Mouse (Mus musculus): Measurements from ENCODE around the gene Zfp637. TPM values are rescaled to one million over a fixed set of nuclear protein-coding genes. Genes with fewer than 3 reads are reported as not detected.
"Not testable (repeated sequence)": the region's sequence is repeated elsewhere in the genome, so short reads cannot be mapped to it uniquely, and the experiment has no call there.

Zfp637 gene
- polyA plus RNA-seq, 1 experiment from 2014 or later: 216 TPM

- H3K9me3 ChIP-seq: no peaks in the 10 kb centered on the region
- 83% methylated on average over 14 of the region's 14 CpGs for WGBS
- no peak overlapping the region for H3K27ac ChIP-seq (replicated peaks)
- peaks cover 4% of the 10 kb centered on the region; the same call in 1 of the 2 replicates for H3K36me3 ChIP-seq
- H3K4me1 ChIP-seq: no peaks in the 10 kb centered on the region
- no peaks in the 10 kb centered on the region for H3K27me3 ChIP-seq
- no peak overlapping the region for H3K4me2 ChIP-seq (replicated peaks)
- no peak for ATAC-seq (replicated peaks)
- H3K9ac ChIP-seq (replicated peaks): no peak overlapping the region
- H3K4me3 ChIP-seq: no peak overlapping the region
Observed at GRCm38 (mm10) chr6:117871034-117871433, 30.1 kb downstream of the Zfp637 start.

GRCm38 (mm10) chr6:117873450-117873849, 32.5 kb downstream of the Zfp637 start:
- H3K9ac ChIP-seq (replicated peaks): not testable (repeated sequence)
- WGBS: 95% methylated on average over 7 of the region's 7 CpGs

GRCm38 (mm10) chr6:117874621-117875281, 33.8 kb downstream of the Zfp637 start:
- Histone ChIP-seq H3K9me3 (no peaks in the 10 kb centered on the region), H3K4me3 (no peak overlapping the region), H3K36me3 (peaks cover 4% of the 10 kb centered on the region; the same call in 1 of the 2 replicates), H3K27me3 (no peaks in the 10 kb centered on the region), H3K4me1 (0 out of 2 replicates have a peak, but pooled peaks cover 3% of the 10 kb centered on the region), H3K27ac (replicated peaks) (no peak overlapping the region), H3K9ac (replicated peaks) (no peak overlapping the region), H3K4me2 (replicated peaks) (no peak overlapping the region)
- 86% methylated on average over 3 of the region's 3 CpGs for WGBS
- ATAC-seq (replicated peaks): no peak

More at GRCm38 (mm10) chr6:117873450-117873849, 32.5 kb downstream of the Zfp637 start:
- not testable (repeated sequence) for H3K4me2 ChIP-seq (replicated peaks); H3K9me3 ChIP-seq; H3K4me3 ChIP-seq; H3K27ac ChIP-seq (replicated peaks); H3K36me3 ChIP-seq; H3K4me1 ChIP-seq; H3K27me3 ChIP-seq; ATAC-seq (replicated peaks)

- H3K9me3 ChIP-seq: no peaks in the 10 kb centered on the region
- H3K4me1 ChIP-seq: peaks cover 10% of the 10 kb centered on the region
- no peaks in the 10 kb centered on the region for H3K36me3 ChIP-seq
- H3K27ac ChIP-seq (replicated peaks): peak overlapping the region; percentile 99
- peak overlapping the region; percentile 69 for H3K4me3 ChIP-seq
- peak overlapping the region; percentile 70 for H3K9ac ChIP-seq (replicated peaks)
- H3K4me2 ChIP-seq (replicated peaks): peak overlapping the region; percentile 64
- 13% methylated on average over 26 of the region's 26 CpGs for WGBS
- H3K27me3 ChIP-seq: no peaks in the 10 kb centered on the region
- peak; percentile 90 for ATAC-seq (replicated peaks)
Observed at GRCm38 (mm10) chr6:117878700-117879407, 37.9 kb downstream of the Zfp637 start.

- H3K4me1 ChIP-seq: peaks cover 10% of the 10 kb centered on the region
- peak overlapping the region; percentile 69 for H3K4me3 ChIP-seq
- H3K36me3 ChIP-seq: no peaks in the 10 kb centered on the region
- H3K9ac ChIP-seq (replicated peaks): peak overlapping the region; percentile 70
- WGBS: 1% methylated on average over 67 of the region's 67 CpGs
- peak overlapping the region; percentile 64 for H3K4me2 ChIP-seq (replicated peaks)
- ATAC-seq (replicated peaks): peak; percentile 95
- peak overlapping the region; percentile 99 for H3K27ac ChIP-seq (replicated peaks)
- H3K27me3 ChIP-seq: no peaks in the 10 kb centered on the region
- no peaks in the 10 kb centered on the region for H3K9me3 ChIP-seq
Observed at GRCm38 (mm10) chr6:117879408-117880115, 38.6 kb downstream of the Zfp637 start.

GRCm38 (mm10) chr6:117880394-117880838, 39.4 kb downstream of the Zfp637 start:
- H3K36me3 ChIP-seq: no peaks in the 10 kb centered on the region
- no peaks in the 10 kb centered on the region for H3K9me3 ChIP-seq
- peak overlapping the region; percentile 99 for H3K27ac ChIP-seq (replicated peaks)
- peak overlapping the region; percentile 69 for H3K4me3 ChIP-seq
- 35% methylated on average over 3 of the region's 3 CpGs for WGBS
- peak overlapping the region; percentile 64 for H3K4me2 ChIP-seq (replicated peaks)
- ATAC-seq (replicated peaks): no peak
- no peaks in the 10 kb centered on the region for H3K27me3 ChIP-seq
- H3K9ac ChIP-seq (replicated peaks): peak overlapping the region; percentile 70
- H3K4me1 ChIP-seq: peaks cover 10% of the 10 kb centered on the region

- no peak overlapping the region for H3K27ac ChIP-seq (replicated peaks)
- H3K36me3 ChIP-seq: no peaks in the 10 kb centered on the region
- H3K9me3 ChIP-seq: no peaks in the 10 kb centered on the region
- no peak overlapping the region for H3K4me2 ChIP-seq (replicated peaks)
- ATAC-seq (replicated peaks): no peak
- no peaks in the 10 kb centered on the region for H3K27me3 ChIP-seq
- H3K4me3 ChIP-seq: no peak overlapping the region
- H3K9ac ChIP-seq (replicated peaks): no peak overlapping the region
- H3K4me1 ChIP-seq: peaks cover 10% of the 10 kb centered on the region
- 43% methylated on average over 7 of the region's 7 CpGs for WGBS
Observed at GRCm38 (mm10) chr6:117881229-117881628, 40.2 kb downstream of the Zfp637 start.

- H3K27me3 ChIP-seq: no peaks in the 10 kb centered on the region
- 83% methylated on average over 7 of the region's 7 CpGs for WGBS
- H3K4me1 ChIP-seq: peaks cover 10% of the 10 kb centered on the region
- ATAC-seq (replicated peaks): no peak
- no peaks in the 10 kb centered on the region for H3K36me3 ChIP-seq
- H3K4me2 ChIP-seq (replicated peaks): no peak overlapping the region
- H3K9me3 ChIP-seq: no peaks in the 10 kb centered on the region
- H3K9ac ChIP-seq (replicated peaks): no peak overlapping the region
- no peak overlapping the region for H3K4me3 ChIP-seq
- H3K27ac ChIP-seq (replicated peaks): no peak overlapping the region
Observed at GRCm38 (mm10) chr6:117881997-117882396, 41.0 kb downstream of the Zfp637 start.

GRCm38 (mm10) chr6:117885943-117886342, 45.0 kb downstream of the Zfp637 start:
- H3K36me3 ChIP-seq: no peaks in the 10 kb centered on the region
- ATAC-seq (replicated peaks): no peak
- H3K4me1 ChIP-seq: no peaks in the 10 kb centered on the region
- H3K9ac ChIP-seq (replicated peaks): no peak overlapping the region
- no peaks in the 10 kb centered on the region for H3K9me3 ChIP-seq
- H3K27ac ChIP-seq (replicated peaks): no peak overlapping the region
- no peaks in the 10 kb centered on the region for H3K27me3 ChIP-seq
- WGBS: 92% methylated on average over 2 of the region's 2 CpGs
- no peak overlapping the region for H3K4me2 ChIP-seq (replicated peaks)
- no peak overlapping the region for H3K4me3 ChIP-seq

- 79% methylated on average over 1 of the region's 1 CpGs for WGBS
- no peak overlapping the region for H3K4me2 ChIP-seq (replicated peaks)
Observed at GRCm38 (mm10) chr6:117888032-117888431, 47.1 kb downstream of the Zfp637 start.

GRCm38 (mm10) chr6:117888642-117889096, 47.7 kb downstream of the Zfp637 start:
- WGBS: 43% methylated on average over 2 of the region's 2 CpGs
- Histone ChIP-seq H3K27ac (replicated peaks) (no peak overlapping the region), H3K4me3 (no peak overlapping the region), H3K4me1 (no peaks in the 10 kb centered on the region), H3K4me2 (replicated peaks) (no peak overlapping the region), H3K27me3 (no peaks in the 10 kb centered on the region), H3K36me3 (no peaks in the 10 kb centered on the region), H3K9me3 (no peaks in the 10 kb centered on the region), H3K9ac (replicated peaks) (no peak overlapping the region)
- ATAC-seq (replicated peaks): no peak

More at GRCm38 (mm10) chr6:117888032-117888431, 47.1 kb downstream of the Zfp637 start:
- Histone ChIP-seq H3K4me3 (no peak overlapping the region), H3K27me3 (no peaks in the 10 kb centered on the region), H3K9me3 (no peaks in the 10 kb centered on the region), H3K4me1 (no peaks in the 10 kb centered on the region), H3K36me3 (no peaks in the 10 kb centered on the region), H3K27ac (replicated peaks) (no peak overlapping the region), H3K9ac (replicated peaks) (no peak overlapping the region)
- ATAC-seq (replicated peaks): no peak

- 87% methylated on average over 6 of the region's 6 CpGs for WGBS
- ATAC-seq (replicated peaks): no peak
Observed at GRCm38 (mm10) chr6:117890257-117890656, 49.3 kb downstream of the Zfp637 start.

More at GRCm38 (mm10) chr6:117890257-117890656, 49.3 kb downstream of the Zfp637 start:
- H3K36me3 ChIP-seq: no peaks in the 10 kb centered on the region
- H3K27me3 ChIP-seq: no peaks in the 10 kb centered on the region
- no peaks in the 10 kb centered on the region for H3K4me1 ChIP-seq
- no peaks in the 10 kb centered on the region for H3K9me3 ChIP-seq
- H3K27ac ChIP-seq (replicated peaks): no peak overlapping the region
- no peak overlapping the region for H3K9ac ChIP-seq (replicated peaks)
- H3K4me2 ChIP-seq (replicated peaks): no peak overlapping the region
- H3K4me3 ChIP-seq: no peak overlapping the region

Measured in forebrain, embryonic 15.5 days (tissue).